Mouse (Mus musculus): Measurements from ENCODE around the gene Fzd7.

The Fzd7 gene

GRCm38 (mm10) chr1:59502355-59502754 lies 20.1 kb downstream of the Fzd7 start:
- no peak for DNase-seq (ENCODE audit: low spot score)

DNA sequence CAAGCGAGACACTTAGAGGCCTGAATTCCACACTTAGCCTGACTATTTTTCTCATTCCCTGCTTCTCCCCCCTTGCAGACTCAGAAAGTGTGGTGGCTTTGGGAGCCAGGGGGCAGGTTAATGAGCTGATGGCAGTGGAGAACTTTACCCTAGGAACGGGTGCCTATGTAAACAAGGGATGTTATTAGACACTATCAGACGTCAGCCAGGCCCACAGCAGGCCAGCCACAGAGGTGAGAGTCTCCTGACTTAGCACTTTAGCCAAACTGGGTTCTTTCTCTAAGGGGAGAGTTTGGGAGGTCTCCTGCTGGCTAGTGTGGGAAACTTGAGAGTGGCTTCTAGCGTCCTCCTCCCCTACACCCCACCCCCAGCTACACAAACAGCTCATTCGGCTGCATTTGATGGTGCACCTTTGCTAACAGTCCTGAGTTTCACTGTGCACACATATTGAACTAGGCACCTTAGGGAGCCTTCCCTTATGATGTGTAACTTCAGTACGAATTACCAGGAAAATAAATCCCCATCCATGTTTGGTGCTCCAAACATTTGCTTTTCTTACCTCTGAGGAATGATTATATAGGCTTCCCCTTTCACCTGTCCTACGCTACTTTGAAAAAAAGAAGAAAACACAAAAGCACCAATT lies 21.6 kb downstream of the Fzd7 start:
- DNase-seq (ENCODE audit: low spot score) = no peak

DNA sequence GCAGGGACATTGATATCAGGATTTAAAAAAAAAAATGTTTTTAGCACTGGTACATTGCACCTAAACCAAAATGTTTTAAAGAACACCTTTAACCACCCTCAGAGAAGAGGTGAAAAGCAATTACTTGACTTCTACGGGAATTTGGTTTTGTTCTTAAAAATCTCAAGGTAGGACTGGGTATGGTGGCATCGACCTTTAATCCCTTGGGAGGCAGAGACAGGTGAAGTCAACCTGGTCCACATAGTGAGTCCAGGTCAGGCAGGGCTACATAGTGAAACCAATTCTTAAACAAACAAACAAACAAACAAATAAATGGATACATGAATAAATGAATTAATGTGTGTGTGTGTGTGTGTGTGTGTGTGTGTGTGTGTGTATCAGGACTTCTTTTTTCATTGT lies 22.1 kb downstream of the Fzd7 start:
- no peak for DNase-seq (ENCODE audit: low spot score)

- DNase-seq (ENCODE audit: low spot score) = no peak
These were observed 26.4 kb downstream of the Fzd7 start for GRCm38 (mm10) chr1:59508463-59509139.

DNA sequence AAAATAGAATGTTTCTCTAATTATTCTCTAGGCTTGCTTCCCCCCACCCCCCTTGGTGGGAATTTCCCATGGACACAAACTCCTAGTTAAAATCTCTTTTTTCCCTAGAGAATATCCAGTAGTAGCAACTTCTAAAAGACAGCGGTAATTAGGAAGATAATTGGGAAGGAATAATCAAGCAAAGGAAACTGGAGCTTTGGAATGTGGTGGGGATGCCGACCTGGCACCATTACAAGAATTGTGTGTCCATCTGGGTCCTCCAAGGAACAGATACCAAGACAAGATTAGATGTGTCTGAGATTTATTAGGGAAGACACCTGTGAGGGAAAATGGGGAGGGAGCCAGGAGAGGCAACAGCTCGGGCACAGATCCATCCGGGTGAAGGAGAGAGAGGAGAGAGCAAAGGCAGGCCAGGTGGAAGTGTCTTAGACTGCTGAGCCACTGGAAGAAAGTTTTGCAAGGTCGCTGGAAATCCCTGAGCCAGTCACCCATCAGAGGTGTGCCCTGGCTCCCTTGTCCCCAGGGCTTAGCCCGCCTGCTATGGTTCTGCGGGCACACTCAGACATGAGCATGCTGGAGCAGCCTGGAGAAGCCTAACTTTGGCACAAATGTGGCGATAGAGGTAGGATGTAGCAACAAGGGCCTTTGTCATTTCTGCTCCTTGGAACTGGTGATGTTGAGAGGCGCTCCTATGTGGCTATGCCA lies 29.5 kb downstream of the Fzd7 start:
- DNase-seq (ENCODE audit: low spot score) = no peak

- DNase-seq (ENCODE audit: low spot score) = no peak
These were observed 34.0 kb downstream of the Fzd7 start, which contains the start of gene Gm973 for GRCm38 (mm10) chr1:59516026-59516917. Gm973 (plus strand) TSS chr1:59516264.

DNA sequence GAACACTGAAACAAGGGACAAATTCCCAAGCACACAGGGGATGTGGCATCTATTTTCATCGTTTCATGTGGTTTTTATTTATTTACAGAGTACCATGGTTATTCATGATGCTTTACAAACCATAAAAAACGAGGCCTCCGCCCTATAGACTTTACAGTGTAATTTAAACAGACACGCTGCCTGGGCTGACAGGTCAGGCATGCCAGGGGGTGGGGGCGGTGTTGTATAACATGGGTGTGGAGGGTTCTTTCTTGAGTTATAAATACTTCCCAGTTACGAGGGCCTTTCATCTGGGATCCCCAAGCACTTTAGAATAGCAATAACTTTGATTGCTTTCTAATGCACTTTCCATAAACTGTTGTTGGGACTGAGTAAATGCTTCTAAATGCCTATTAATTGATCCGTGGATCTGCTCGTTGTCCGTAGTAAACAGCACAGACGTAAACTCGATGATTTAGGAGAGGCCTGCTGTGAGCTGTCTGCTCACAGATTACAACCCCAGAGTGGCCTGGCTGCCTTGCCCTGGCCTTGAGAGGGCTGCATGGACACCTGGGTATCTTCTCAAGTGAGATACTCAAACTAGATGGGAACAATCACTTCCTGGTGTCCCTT lies 38.1 kb downstream of the Fzd7 start:
- no peak for DNase-seq (ENCODE audit: low spot score)

- DNase-seq (ENCODE audit: low spot score) = no peak
These were observed 40.2 kb downstream of the Fzd7 start for GRCm38 (mm10) chr1:59522456-59522855.

DNA sequence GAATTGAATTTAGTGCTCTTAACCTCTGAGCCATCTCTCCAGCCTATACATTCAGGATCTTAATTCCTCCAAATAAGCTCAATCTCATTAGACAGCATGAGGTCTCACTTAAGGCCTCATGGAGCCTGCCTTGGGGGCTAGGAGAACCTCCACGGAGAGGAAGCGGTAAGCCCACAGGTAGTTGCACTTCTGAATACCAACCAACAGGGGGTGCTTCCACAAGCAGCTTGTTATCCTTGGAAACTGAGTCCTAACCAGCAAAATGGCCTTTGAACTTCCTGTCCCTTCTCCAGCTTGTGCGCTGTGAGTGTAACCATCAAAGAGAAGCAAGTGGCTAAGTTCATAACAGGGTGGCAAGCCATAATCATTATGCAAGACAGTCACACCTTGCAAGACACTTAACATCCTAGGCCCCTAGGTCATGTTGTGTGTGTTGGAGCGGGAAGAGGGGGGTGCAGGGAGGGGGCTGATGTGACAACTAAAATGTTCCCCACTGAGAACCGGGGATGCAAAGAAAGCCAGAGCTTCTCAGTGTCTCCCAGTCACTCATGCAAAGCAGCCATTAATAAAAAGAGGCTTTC lies 41.2 kb downstream of the Fzd7 start:
- no peak for DNase-seq (ENCODE audit: low spot score)

DNA sequence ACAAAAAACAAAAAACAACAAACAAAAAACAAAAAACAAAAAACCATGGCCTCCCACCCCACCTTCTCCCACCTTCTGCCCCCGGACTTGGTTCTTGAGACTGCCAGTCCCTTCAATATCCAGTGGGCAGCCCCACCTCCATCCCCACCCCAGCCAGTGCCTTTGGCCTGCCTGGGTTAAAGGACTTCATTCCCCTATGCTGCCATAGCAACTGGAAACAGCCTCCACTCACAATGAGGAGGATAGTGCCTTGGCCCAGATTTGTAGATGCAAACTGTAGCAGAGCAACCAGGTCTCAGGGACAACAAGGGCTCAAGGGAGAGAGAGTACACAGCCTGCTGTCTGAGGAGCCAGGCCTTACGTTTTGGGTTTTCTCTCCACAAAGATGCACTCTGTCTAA lies 41.8 kb downstream of the Fzd7 start:
- DNase-seq (ENCODE audit: low spot score) = no peak

GRCm38 (mm10) chr1:59524759-59525158 lies 42.5 kb downstream of the Fzd7 start:
- no peak for DNase-seq (ENCODE audit: low spot score)

DNA sequence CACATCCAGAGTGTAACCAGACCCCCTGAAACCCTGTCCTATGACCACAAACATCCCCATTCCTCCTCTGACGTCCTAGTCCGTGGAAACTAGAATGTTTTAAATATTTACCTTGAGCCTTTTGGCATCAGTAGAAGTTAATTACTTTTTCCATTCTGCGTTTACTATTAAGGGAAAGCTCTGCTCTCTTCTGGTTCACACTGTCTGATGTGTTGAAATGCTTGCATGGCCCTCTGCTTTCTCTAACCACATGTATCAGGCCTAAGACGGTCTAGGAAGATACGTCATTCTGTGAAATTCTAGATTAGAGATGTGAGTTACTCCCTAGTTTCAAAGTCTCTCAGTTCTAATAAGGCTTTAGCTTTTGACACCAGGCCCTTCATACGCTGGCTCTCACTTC lies 45.0 kb downstream of the Fzd7 start:
- DNase-seq (ENCODE audit: low spot score) = no peak

GRCm38 (mm10) chr1:59534976-59535810 lies 53.0 kb downstream of the Fzd7 start:
- no peak for DNase-seq (ENCODE audit: low spot score)
